Mouse (Mus musculus) stomach, embryonic 16.5 days (tissue): ENCODE measurements around the gene Gpc5. TPM values are rescaled to one million over a fixed set of nuclear protein-coding genes. Genes with fewer than 3 reads are reported as not detected.

ENCODE experiments used
- ATAC-seq: fragments of 200-750 bp; cut with Nextera tagmentation; 2 replicates; pipeline ENCODE4 v1.8.0; 2017; ENCODE audit warnings: moderate number of reproducible peaks, moderate TSS enrichment; ENCODE audit not compliant: insufficient read depth, low FRiP score
- H3K27ac ChIP-seq: fragments of 300-500 bp; sonication (generic); 2 replicates; pipeline ENCODE4 v1.5.1; 2014; ENCODE audit warnings: low read length
- H3K27me3 ChIP-seq: fragments of 300-500 bp; sonication (generic); 2 replicates; pipeline ENCODE4 v1.6.1; 2014; ENCODE audit warnings: low read length, control low read depth, mixed read lengths; ENCODE audit not compliant: control insufficient read depth, insufficient read depth
- H3K36me3 ChIP-seq: fragments of 300-500 bp; sonication (generic); 2 replicates; pipeline ENCODE4 v1.6.1; 2014; ENCODE audit warnings: low read length; ENCODE audit not compliant: control insufficient read depth, insufficient read depth
- H3K4me1 ChIP-seq: fragments of 300-500 bp; sonication (generic); 2 replicates; pipeline ENCODE4 v1.6.1; 2014; ENCODE audit warnings: low read length, control low read depth, mixed read lengths; ENCODE audit not compliant: control insufficient read depth, insufficient read depth
- H3K4me2 ChIP-seq: fragments of 300-500 bp; sonication (generic); 2 replicates; pipeline ENCODE4 v1.6.1; 2014; ENCODE audit warnings: low read depth, low read length, mixed read lengths
- H3K4me3 ChIP-seq: fragments of 300-500 bp; sonication (generic); replicated peaks from 2 replicates; pipeline ENCODE4 v1.5.1; 2014; ENCODE audit warnings: mild to moderate bottlenecking, low read length
- H3K9ac ChIP-seq: fragments of 300-500 bp; sonication (generic); 2 replicates; pipeline ENCODE4 v1.6.1; 2014; ENCODE audit warnings: low read length
- H3K9me3 ChIP-seq: fragments of 300-500 bp; sonication (generic); replicated peaks from 2 replicates; pipeline ENCODE4 v1.6.1; 2016; ENCODE audit warnings: low read length, control low read depth; ENCODE audit not compliant: control insufficient read depth
- WGBS: fragments of 180-500 bp; shearing (Covaris S2); extraction: QIAGEN DNeasy Blood & Tissue Kit; methylation state at CpG from one replicate; pipeline ENCODE4 v1.1.7; 2014; 5-methylcytosine and 5-hydroxymethylcytosine counted together
- polyA plus RNA-seq: library from polyadenylated mRNA; unstranded; fragments of >200 nt; fragmentation: Nextera tagmentation; extraction: Ambion mirVana; gene quantifications from 2 replicates; pipeline ENCODE4 v1.2.1, GENCODE M21; 2015

The Gpc5 gene
- polyA plus RNA-seq, 1 experiment from 2014 or later = 0.19 TPM

DNA sequence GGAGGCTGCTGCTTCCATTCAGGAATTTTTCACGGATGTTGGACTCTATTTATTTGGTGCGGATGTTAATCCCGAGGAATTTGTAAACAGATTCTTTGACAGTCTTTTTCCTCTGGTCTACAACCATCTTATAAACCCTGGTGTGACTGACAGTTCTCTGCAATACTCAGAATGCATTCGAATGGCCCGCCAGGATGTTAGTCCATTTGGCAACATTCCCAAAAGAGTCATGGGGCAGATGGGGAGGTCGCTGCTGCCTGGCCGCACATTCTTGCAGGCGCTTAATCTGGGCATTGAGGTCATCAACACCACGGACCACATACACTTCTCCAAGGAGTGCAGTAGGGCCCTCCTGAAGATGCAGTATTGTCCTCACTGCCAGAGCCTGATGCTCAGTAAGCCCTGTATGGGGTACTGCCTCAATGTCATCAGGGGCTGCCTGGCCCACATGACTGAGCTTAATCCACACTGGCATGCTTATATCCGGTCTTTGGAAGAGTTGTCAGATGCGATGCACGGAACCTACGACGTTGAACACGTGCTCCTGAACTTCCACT, 277.7 kb downstream of the Gpc5 start:
- no peaks in the 10 kb centered on the region for H3K27me3 ChIP-seq
- no peaks in the 10 kb centered on the region for H3K4me1 ChIP-seq
- no peak overlapping the region for H3K4me2 ChIP-seq
- ATAC-seq = no peak
- no peak overlapping the region for H3K9ac ChIP-seq
- H3K9me3 ChIP-seq = no peaks in the 10 kb centered on the region
- no peak overlapping the region for H3K4me3 ChIP-seq
- no peak overlapping the region for H3K27ac ChIP-seq
- H3K36me3 ChIP-seq = no peaks in the 10 kb centered on the region
- WGBS = 69% methylated on average over 15 of the region's 15 CpGs

DNA sequence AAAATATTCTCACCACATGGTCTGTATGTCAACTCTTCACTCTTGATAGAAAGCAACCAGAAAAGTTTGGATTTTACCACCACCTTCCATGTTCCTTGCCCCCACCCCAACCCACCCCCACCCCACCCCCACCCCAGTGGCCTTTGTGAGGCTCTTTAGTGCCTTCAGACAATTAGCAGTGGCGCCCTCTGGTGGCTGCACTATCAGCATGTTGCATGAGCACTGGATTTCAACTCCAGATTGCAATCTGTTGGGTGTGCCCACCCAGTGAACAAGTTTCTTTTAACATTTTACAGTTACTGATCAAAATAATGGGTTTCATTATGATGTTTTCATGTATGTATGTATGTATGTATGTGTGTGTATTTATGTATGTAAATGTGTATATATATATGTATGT, 279.1 kb downstream of the Gpc5 start:
- Histone ChIP-seq H3K4me3 (no peak overlapping the region), H3K4me1 (no peaks in the 10 kb centered on the region), H3K4me2 (no peak overlapping the region), H3K36me3 (no peaks in the 10 kb centered on the region), H3K9ac (no peak overlapping the region), H3K9me3 (no peaks in the 10 kb centered on the region), H3K27me3 (no peaks in the 10 kb centered on the region), H3K27ac (no peak overlapping the region)
- no peak for ATAC-seq
- WGBS = 11% methylated on average over 1 of the region's 1 CpGs

DNA sequence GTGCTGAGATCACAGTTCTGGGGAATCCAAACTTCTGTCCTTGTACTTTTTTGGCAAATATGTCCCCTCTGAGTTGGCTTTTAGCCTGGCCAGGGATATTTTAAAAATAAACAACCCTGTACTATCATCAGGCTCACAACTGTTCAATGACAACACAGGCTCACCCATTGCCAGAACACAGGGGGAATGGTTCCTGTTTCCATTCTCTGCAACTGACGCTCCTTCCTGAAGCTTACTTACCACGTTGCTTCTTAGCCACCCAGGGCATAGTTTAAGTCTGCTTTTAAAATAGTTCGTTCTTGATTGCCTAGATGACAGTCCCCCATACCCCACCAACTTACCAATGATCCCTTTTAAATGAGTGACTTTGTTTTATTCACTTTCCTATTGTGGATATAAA, 299.8 kb downstream of the Gpc5 start:
- H3K36me3 ChIP-seq = no peaks in the 10 kb centered on the region
- no peaks in the 10 kb centered on the region for H3K4me1 ChIP-seq
- H3K9me3 ChIP-seq = no peaks in the 10 kb centered on the region
- 72% methylated on average over 3 of the region's 3 CpGs for whole genome bisulfite sequencing
- H3K9ac ChIP-seq = no peak overlapping the region
- H3K27ac ChIP-seq = no peak overlapping the region
- H3K4me3 ChIP-seq = no peak overlapping the region
- no peak overlapping the region for H3K4me2 ChIP-seq
- no peaks in the 10 kb centered on the region for H3K27me3 ChIP-seq
- no peak for ATAC-seq

DNA sequence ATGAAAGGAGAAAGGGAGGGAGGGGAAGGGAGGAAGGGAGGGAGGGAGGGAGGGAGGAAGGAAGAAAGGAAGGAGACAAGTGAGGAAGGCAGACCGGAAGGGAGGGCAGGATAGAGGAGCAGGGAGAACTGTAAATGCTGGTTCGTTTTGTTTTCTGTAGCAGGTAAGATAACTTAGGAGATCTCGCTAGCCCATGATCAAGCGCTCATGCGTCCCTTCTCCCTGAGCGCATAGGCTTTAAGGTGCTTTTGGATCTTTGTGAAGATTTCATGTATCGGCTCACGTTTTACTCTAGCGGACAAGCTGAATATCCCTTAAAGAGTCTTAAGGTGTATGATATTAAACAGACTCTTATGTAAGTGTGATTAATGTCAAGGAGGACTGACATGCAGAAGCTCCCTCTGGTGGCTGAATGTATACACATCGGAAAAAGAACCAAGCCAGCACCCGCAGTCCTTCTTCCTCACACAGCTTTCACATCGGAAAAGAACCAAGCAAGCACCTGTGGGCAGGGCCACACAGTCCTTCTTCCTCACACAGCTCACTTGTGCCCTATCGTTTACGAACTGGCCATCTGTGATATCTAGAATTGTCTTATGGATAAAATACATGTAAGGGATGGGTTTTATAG, 301.0 kb downstream of the Gpc5 start:
- Histone ChIP-seq H3K27me3 (no peaks in the 10 kb centered on the region), H3K9ac (no peak overlapping the region), H3K4me2 (no peak overlapping the region), H3K9me3 (no peaks in the 10 kb centered on the region), H3K4me1 (no peaks in the 10 kb centered on the region), H3K36me3 (no peaks in the 10 kb centered on the region), H3K4me3 (no peak overlapping the region), H3K27ac (no peak overlapping the region)
- ATAC-seq = no peak
- 43% methylated on average over 14 of the region's 14 CpGs for WGBS

DNA sequence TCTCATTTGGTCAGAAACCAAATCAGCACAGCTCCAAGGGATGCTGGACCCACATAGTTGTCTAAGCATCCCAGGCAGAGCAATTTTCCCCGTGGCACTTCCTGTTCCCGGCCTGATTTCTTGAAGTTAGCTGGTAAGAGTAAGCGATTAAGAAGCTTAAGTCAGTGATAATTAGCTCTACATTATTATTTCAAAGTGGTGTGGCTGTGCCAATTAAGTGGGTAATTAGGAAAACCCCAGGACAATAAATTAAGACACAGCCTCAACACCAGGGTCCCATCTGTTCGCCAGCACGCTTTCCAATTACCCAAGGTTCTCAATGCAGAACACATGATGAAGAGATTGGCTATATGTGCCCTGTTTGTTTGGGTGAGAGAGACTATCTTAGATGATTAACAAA, 314.6 kb downstream of the Gpc5 start:
- Histone ChIP-seq H3K27ac (no peak overlapping the region), H3K36me3 (no peaks in the 10 kb centered on the region), H3K4me2 (no peak overlapping the region), H3K9ac (no peak overlapping the region), H3K4me1 (no peaks in the 10 kb centered on the region), H3K9me3 (no peaks in the 10 kb centered on the region), H3K4me3 (no peak overlapping the region), H3K27me3 (no peaks in the 10 kb centered on the region)
- no peak for ATAC-seq
- 66% methylated on average over 5 of the region's 5 CpGs for WGBS

DNA sequence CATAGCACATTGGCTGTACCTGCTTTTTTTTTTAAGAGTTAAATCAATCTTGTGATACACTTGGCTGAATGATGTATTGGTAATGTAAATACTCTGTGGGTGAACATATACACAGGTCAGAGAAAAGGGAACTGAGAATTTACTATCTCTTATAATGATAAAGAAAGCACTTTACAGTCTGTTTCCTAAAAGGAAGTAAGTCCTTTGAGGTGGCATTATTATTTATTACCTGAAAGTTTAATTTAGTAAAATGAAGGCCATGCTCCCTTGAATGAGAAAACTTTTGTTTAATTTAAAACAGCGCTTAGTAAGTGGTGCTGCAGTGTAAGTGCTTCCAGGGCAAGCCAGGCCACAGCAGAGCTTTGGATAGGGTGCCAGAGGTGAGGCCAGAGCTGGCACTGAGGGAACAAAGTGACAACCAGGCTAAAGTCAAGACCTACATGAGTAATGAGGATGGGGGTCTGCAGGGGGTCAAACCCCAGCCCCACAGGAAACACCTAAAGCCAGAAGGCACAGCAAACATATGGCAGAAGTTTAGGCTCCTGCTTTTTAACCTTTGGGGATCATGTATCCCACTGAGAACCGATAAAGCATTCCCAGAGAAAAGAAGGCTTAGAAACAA, 315.4 kb downstream of the Gpc5 start:
- Histone ChIP-seq H3K9ac (no peak overlapping the region), H3K4me1 (no peaks in the 10 kb centered on the region), H3K27ac (no peak overlapping the region), H3K4me3 (no peak overlapping the region), H3K36me3 (no peaks in the 10 kb centered on the region), H3K4me2 (no peak overlapping the region), H3K9me3 (no peaks in the 10 kb centered on the region), H3K27me3 (no peaks in the 10 kb centered on the region)
- 25% methylated on average over 2 of the region's 2 CpGs for WGBS
- no peak for ATAC-seq

DNA sequence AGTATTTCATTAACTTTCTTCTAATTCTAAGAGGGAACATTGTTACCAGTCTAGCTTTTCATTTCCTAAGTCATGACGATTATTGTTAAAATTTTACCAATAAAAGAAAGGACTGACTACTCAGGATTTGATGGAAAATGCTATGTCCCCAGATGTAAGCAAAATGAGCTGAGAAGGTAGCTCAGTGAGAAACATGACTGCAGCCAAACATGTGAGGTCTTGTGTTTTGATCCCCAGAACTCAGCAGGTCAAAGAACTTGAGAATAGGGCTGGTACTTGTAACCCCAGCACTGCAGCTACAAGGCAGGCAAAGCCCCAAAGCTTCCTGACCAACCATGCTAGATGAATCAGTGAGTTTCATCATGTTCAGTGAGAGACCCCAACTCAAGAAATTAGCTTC, 318.9 kb downstream of the Gpc5 start:
- Histone ChIP-seq H3K9ac (no peak overlapping the region), H3K4me2 (no peak overlapping the region), H3K27ac (no peak overlapping the region), H3K4me1 (no peaks in the 10 kb centered on the region), H3K9me3 (no peaks in the 10 kb centered on the region), H3K36me3 (no peaks in the 10 kb centered on the region), H3K4me3 (no peak overlapping the region), H3K27me3 (no peaks in the 10 kb centered on the region)
- WGBS = 73% methylated on average over 1 of the region's 1 CpGs
- ATAC-seq = no peak

DNA sequence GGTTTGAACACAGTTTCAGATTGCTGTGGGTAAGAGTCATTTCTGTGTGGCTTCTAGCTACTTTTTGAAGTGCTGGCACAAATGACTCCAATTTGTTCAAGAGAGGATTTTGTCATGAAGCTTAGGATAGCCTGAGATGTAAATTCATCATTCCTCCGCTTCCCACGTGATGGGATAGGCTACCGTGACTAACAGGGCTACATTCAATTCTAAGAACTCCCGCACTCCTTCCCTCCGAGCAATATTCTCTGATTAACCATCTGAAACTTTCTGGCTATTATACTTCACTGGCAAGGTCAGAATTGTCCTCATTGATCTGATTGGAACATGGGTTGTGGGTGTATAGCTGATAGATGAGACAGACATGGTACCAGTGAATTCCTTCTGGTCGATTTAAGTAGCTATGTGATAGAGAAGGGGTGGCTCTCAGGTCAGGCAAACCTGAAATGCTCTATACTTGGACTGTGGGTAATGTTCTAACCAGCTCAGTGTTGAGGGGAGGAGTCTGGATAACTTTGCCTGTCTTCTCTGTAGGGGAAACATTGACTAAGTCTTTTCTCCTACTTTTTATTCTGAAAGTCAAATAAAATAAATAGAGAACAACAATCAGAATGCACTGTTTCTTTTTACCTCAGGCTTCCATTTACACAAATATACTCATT, 319.6 kb downstream of the Gpc5 start:
- Histone ChIP-seq H3K4me2 (no peak overlapping the region), H3K4me1 (no peaks in the 10 kb centered on the region), H3K27me3 (no peaks in the 10 kb centered on the region), H3K4me3 (no peak overlapping the region), H3K9me3 (no peaks in the 10 kb centered on the region), H3K27ac (no peak overlapping the region), H3K36me3 (no peaks in the 10 kb centered on the region), H3K9ac (no peak overlapping the region)
- no peak for ATAC-seq
- WGBS = 72% methylated on average over 6 of the region's 6 CpGs

DNA sequence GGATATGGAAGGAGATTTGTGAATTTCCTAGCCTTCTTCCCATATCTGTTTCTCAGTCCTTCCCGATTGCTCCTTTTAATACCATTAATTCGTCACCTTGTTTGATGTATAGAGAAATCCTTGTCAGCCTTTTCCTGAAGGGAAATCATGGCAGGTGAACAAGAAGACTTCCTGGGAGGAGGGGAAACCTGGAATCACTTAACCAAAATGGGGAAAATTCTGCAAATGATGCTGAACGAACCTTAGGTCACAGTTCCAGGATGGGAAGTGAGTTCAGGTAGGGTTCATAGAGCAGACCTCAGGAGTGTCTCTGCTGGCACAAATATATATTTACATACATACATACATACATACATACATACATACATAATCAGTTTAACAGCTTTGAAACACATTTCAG, 320.8 kb downstream of the Gpc5 start:
- 54% methylated on average over 3 of the region's 3 CpGs for WGBS
- Histone ChIP-seq H3K4me2 (no peak overlapping the region), H3K4me3 (no peak overlapping the region), H3K9me3 (no peaks in the 10 kb centered on the region), H3K27me3 (no peaks in the 10 kb centered on the region), H3K36me3 (no peaks in the 10 kb centered on the region), H3K9ac (no peak overlapping the region), H3K4me1 (no peaks in the 10 kb centered on the region), H3K27ac (no peak overlapping the region)
- no peak for ATAC-seq
